Mouse (Mus musculus) kidney, adult 8-10 months (tissue): Measurements from ENCODE around the gene Ppp1r9a.

Experiments used
- DNase-seq, 2 experiments: peaks; one replicate each; pipeline ENCODE4 v3.0.0; 2022

The Ppp1r9a gene

GRCm38 (mm10) chr6:5110715-5111048 lies 208.0 kb downstream of the Ppp1r9a start:
- no peak for DNase-seq

- no peak for DNase-seq
These were observed 210.4 kb downstream of the Ppp1r9a start for GRCm38 (mm10) chr6:5113103-5113502.

GRCm38 (mm10) chr6:5113734-5114133 lies 211.0 kb downstream of the Ppp1r9a start:
- no peak for DNase-seq

- DNase-seq: no peak
These were observed 212.1 kb downstream of the Ppp1r9a start for GRCm38 (mm10) chr6:5114857-5115256.

- no peak for DNase-seq
These were observed 216.6 kb downstream of the Ppp1r9a start for GRCm38 (mm10) chr6:5119181-5119910.

- DNase-seq: no peak
These were observed 217.5 kb downstream of the Ppp1r9a start for GRCm38 (mm10) chr6:5120229-5120628.

- DNase-seq: no peak
These were observed 226.8 kb downstream of the Ppp1r9a start for GRCm38 (mm10) chr6:5129364-5130093.

- DNase-seq: no peak
These were observed 232.3 kb downstream of the Ppp1r9a start for GRCm38 (mm10) chr6:5134986-5135385.

- peak; percentile 1 to 26 for DNase-seq
These were observed 233.3 kb downstream of the Ppp1r9a start for GRCm38 (mm10) chr6:5136046-5136445.

- DNase-seq: no peak
These were observed 236.3 kb downstream of the Ppp1r9a start for GRCm38 (mm10) chr6:5138875-5139631.

GRCm38 (mm10) chr6:5139666-5140065 lies 236.9 kb downstream of the Ppp1r9a start:
- no peak for DNase-seq

- DNase-seq: no peak
These were observed 244.9 kb downstream of the Ppp1r9a start for GRCm38 (mm10) chr6:5147488-5148142.

GRCm38 (mm10) chr6:5149941-5150340 lies 247.2 kb downstream of the Ppp1r9a start:
- DNase-seq: no peak

GRCm38 (mm10) chr6:5151171-5151570 lies 248.5 kb downstream of the Ppp1r9a start:
- DNase-seq: no peak

- no peak for DNase-seq
These were observed 249.5 kb downstream of the Ppp1r9a start for GRCm38 (mm10) chr6:5152185-5152584.

GRCm38 (mm10) chr6:5154786-5155185 lies 252.1 kb downstream of the Ppp1r9a start:
- no peak for DNase-seq

- no peak for DNase-seq
These were observed 252.7 kb downstream of the Ppp1r9a start for GRCm38 (mm10) chr6:5155313-5155927.

GRCm38 (mm10) chr6:5156541-5157425 lies 254.1 kb downstream of the Ppp1r9a start:
- no peak for DNase-seq

GRCm38 (mm10) chr6:5159385-5159791 lies 256.7 kb downstream of the Ppp1r9a start:
- DNase-seq: no peak

GRCm38 (mm10) chr6:5162052-5162451 lies 259.3 kb downstream of the Ppp1r9a start:
- DNase-seq: no peak

- no peak for DNase-seq
These were observed 260.9 kb downstream of the Ppp1r9a start for GRCm38 (mm10) chr6:5163507-5164144.
